Mouse (Mus musculus) liver, adult 2 months (tissue): ENCODE results near the gene Lrrtm4. TPM values are rescaled to one million over a fixed set of nuclear protein-coding genes. Genes with fewer than 3 reads are reported as not detected.

Experiments used
- DNase-seq: peaks from one replicate; pipeline ENCODE4 v3.0.0-alpha.2; 2011; ENCODE audit warnings: low read depth, low spot score; ENCODE audit errors: extremely low read depth
- H3K27ac ChIP-seq: fragments of 200-500 bp; replicated peaks from 2 replicates; pipeline ENCODE4 v1.5.1; 2012; ENCODE audit warnings: low read depth, mild to moderate bottlenecking, control low read depth, inconsistent platforms, low read length; ENCODE audit not compliant: insufficient read depth
- H3K27me3 ChIP-seq: fragments of 200-500 bp; 2 replicates; pipeline ENCODE4 v1.6.1; 2012; ENCODE audit warnings: mild to moderate bottlenecking, moderate library complexity, low read length, inconsistent platforms; ENCODE audit not compliant: control insufficient read depth, insufficient read depth
- H3K36me3 ChIP-seq: fragments of 200-500 bp; 2 replicates; pipeline ENCODE4 v1.6.1; 2012; ENCODE audit warnings: low read length, inconsistent platforms; ENCODE audit not compliant: control insufficient read depth, insufficient read depth
- H3K4me1 ChIP-seq: fragments of 200-500 bp; 2 replicates; pipeline ENCODE4 v1.6.1; 2011; ENCODE audit warnings: low read length; ENCODE audit not compliant: control insufficient read depth, insufficient read depth
- H3K4me3 ChIP-seq: fragments of 200-500 bp; 2 replicates; pipeline ENCODE4 v1.5.1; 2011; ENCODE audit warnings: low read depth, mild to moderate bottlenecking, control low read depth, low read length, moderate library complexity; ENCODE audit not compliant: insufficient read depth
- H3K79me2 ChIP-seq: fragments of 200-500 bp; 2 replicates; pipeline ENCODE4 v1.6.1; 2012; ENCODE audit warnings: inconsistent platforms, mild to moderate bottlenecking, low read length, moderate library complexity; ENCODE audit not compliant: control insufficient read depth, insufficient read depth
- H3K9ac ChIP-seq: fragments of 200-500 bp; 2 replicates; pipeline ENCODE4 v1.6.1; 2012; ENCODE audit warnings: low read depth, mild to moderate bottlenecking, control low read depth, inconsistent platforms, low read length
- CTCF ChIP-seq: fragments of 200-500 bp; IDR thresholded peaks from 2 replicates; pipeline ENCODE4 v1.5.1; 2011; ENCODE audit warnings: low read depth, low read length, control low read depth
- POLR2A ChIP-seq: fragments of 200-500 bp; IDR thresholded peaks from 2 replicates; pipeline ENCODE4 v1.6.1; 2011; ENCODE audit warnings: low read length, control low read depth; ENCODE audit not compliant: insufficient read depth; ENCODE audit errors: extremely low read depth
- WGBS: fragments of 180-500 bp; shearing (Covaris S2); methylation state at CpG from one replicate; pipeline ENCODE4 v1.1.7; 2018; 5-methylcytosine and 5-hydroxymethylcytosine counted together
- polyA plus RNA-seq: library from polyadenylated mRNA; depleted of rRNA; stranded (reverse); fragments of >200 nt; gene quantifications from 2 replicates; pipeline ENCODE4 v1.2.3, GENCODE M21; 2012; rRNA removed
- total RNA-seq: library from RNA; depleted of rRNA; stranded (reverse); fragments of >200 nt; gene quantifications from 2 replicates; pipeline ENCODE4 v1.2.3, GENCODE M21; 2014; rRNA removed

Gene Lrrtm4
- total and polyA plus RNA-seq, 2 experiments: not detected

GRCm38 (mm10) chr6:80856910-80857543 lies 838.4 kb downstream of the Lrrtm4 start:
- no peak for TF ChIP-seq CTCF
- TF ChIP-seq POLR2A: no peak
- Histone ChIP-seq H3K27ac (no peak overlapping the region), H3K9ac (no peak overlapping the region), H3K27me3 (no peaks in the 10 kb centered on the region), H3K4me1 (no peaks in the 10 kb centered on the region), H3K79me2 (no peaks in the 10 kb centered on the region), H3K36me3 (no peaks in the 10 kb centered on the region), H3K4me3 (no peak overlapping the region)
- DNase-seq: no peak
- WGBS: 80% methylated on average over 13 of the region's 13 CpGs

Other genes with a start within 250 kb of the Lrrtm4 start
- not detected in 2 replicates for gene Gm20594, start 201.0 kb upstream of the Lrrtm4 start, total RNA-seq
- not detected in 2 replicates for gene Gm20594, start 201.0 kb upstream of the Lrrtm4 start, polyA plus RNA-seq